Mouse (Mus musculus): ENCODE results near the gene Spz1.

- TF ChIP-seq POLR2A (IDR thresholded peaks at IDR 0.05; ENCODE audit: low read depth, low read length), result no peak
- no peak for TF ChIP-seq CTCF (IDR thresholded peaks at IDR 0.05; ENCODE audit: borderline replicate concordance, insufficient read depth, low read length)
Observed at GRCm38 (mm10) chr13:92584094-92584717, 8.2 kb upstream of the Spz1 start.

Data from embryonic fibroblast, embryonic 13.5 days (primary cell).